Mouse (Mus musculus) right cerebral cortex, postnatal 36 days (tissue): Measurements from ENCODE around the gene Rabep1.

Source experiments
- DNase-seq, 2 experiments: peaks; one replicate each; pipeline ENCODE4 v3.0.0; 2022; ENCODE audit warnings: low spot score in 2 of 2, mixed read lengths in 1 of 2

Rabep1 gene

DNA sequence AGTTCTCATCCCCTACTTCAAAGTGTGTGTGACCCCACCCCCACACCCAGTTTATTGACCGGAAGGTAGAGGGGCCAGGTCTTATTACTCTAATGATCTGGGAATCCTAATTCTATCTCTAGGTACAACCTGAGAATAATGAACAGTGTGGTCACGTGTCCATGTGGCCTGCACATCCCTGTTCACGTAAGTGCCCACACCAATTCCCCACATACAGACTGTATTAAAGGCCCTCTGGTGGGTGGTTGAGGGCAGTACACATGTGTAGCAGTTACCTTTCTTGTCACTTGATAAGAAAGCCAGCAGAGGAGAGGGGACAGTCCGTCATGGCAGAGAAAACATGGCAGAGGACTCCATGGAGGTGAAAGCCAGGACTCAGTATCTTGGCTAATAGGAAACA lies 129.4 kb downstream of the Rabep1 start:
- DNase-seq: no peak

DNA sequence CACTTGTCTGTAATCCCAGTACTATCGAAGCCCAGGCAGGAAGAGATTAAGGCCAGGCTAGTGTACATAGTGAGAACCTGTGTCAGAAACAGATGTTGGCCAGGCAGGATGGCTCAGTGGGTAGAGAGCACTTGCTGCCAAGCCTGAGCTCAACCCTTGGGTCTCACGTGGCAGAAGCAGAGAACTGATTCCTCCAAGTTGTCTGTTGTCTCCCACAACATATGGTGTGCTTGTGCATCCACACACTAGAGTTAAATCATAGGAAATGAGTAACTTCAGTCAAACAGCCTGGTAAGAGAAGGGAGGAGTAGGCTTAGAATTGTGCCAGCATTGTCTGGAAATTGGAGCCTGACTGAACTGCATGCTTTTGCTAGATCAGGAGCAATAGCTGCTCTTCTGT lies 130.6 kb downstream of the Rabep1 start:
- DNase-seq: no peak

DNA sequence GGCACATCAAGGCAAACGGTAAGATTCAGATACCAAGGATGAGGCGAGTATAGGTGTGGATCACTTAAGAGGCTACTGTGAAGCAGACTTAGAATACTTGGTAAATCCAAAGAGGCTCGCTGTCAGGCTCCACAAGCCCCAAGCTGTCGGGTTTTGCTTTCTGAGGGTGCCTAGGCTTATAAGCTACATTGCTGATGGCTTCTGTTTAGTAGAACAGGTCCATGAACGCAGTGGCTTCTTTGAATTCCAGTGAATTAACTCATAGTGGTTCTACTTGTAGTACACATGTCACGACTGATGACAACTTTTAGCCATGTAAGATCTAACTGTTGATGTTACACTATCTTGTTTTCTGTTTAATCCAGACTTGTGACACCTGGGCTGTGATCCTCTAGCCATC lies 132.7 kb downstream of the Rabep1 start:
- no peak for DNase-seq

DNA sequence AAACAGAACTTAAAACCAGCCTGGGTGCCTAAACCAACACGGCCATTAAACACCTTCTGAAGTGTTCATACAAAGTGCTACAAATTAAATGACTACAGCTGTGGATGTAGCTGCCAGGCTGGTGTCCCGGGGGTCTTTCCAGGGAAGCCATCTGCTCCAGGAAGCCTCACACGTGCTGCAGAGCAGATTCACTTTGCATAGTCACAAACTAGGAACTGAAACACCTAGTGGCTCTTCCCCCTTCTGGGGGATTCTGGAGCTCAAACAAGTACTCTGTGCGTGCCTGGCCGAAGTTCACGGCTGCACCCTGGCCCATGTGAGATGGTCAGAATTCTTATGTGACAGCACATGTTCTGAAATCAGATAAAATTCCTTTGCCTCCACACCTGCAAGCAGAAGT lies 135.7 kb downstream of the Rabep1 start:
- no peak for DNase-seq

DNA sequence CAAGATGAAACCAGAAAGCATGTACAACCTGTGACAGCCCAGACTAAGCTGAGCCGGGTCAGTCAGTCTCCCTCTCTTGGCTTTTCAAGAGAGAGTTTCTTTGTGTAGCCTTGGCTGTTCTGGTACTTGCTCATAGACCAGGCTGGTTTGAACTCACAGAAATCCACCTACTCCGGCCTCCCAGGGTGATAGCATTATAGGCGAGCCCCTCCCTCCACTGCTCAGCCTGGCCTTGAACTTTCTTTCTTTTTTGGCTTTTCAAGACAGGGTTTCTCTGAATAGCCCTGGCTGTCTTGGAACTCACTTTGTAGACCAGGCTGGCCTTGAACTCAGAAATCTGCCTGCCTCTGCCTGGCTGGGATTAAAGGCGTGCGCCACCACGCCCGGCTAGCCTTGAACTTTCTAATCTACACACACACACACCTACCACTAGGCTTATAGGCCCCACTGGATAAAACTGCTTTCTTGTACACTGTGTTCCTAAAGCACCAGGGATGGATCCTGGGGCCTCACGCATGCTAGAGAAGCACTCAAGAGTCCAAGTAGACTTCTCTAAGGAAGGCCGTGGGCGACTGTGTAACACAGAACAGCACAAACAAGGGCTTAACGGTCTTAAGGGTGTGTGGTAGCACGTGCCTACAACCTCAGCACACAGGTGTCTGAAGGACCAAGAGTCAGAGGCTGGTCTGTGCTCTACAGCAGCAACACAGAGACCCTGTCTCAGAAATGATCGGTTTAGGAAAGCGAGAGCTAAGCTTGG lies 136.4 kb downstream of the Rabep1 start:
- DNase-seq: no peak

DNA sequence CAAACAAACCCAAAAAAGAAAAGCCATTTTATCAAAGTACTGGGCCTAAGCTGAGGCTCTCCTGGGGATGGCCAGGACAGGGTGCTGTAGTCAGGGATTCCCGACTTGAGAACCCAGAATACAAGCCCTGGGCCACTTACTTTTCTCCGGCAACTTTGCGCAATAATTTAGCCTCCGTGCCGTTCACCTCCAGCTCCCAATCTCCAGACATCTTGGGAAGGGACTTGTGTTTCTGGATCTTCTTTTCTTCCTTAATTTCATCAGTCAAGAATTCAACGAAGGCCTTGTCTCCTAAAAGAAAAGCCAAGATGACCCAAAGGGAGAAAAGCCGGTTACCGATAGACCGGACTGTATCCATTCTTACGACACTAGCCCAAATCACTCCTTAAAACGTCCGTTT lies 137.5 kb downstream of the Rabep1 start:
- no peak for DNase-seq

DNA sequence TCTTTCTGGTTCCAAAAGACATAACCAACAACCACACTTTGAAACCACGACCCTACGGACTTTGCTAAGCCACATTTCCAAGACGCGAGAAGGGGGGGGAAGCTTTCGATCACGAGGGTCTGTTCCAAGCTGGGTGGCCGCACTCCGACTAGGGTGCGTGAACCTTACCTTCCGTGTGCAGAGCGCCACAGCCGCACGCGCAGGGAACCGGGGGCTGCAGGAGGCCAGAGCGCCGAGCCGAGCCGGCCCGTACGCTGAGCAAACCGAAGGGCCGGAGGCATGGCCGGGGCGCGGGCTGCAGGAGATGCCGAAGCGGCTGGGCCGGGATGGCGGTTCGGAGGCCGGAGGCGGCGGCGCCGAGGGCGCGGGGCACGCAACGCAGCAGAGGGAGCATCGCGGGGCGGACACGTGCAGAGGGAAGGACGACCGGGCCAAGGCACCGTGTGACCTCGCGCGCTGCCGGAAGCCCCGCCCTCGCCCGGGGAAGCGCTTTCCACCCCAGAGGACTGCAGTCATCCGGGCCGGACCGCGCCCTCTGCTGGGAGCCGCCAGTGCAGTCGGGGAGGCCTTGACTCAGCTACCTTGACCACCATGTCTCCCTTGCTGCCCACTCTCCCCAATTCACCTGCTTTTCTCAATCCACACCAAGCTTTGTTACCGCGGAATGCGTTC lies 138.1 kb downstream of the Rabep1 start, which contains the start of gene C1qbp:
TSS of gene C1qbp (minus strand) at position 470 of the 672 bp plus-strand sequence.
- peak; percentile 85 to 91 for DNase-seq
